Comparison of ENCODE assay signal across 23 mouse cellular contexts in the genomic region with DNA sequence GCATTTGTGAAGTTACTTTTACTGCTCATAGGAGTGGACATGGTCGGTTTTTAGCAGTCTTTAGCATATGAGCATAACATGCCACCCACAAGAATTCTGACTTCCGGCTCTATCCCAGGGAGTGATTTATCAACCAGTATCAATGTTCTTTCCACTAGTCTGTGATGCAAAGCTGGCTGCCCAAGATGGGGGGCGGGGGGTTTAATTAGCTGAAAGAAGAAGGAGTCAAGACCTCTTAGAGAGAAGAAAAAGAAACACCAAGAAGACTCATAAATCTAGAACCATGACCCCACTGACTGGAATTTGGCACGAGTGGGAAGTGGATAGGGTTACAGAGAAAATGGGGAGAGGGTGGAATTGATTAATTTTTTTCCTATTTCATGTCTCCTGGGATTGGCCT.
DNase-seq lines count a peak whose midpoint lies in the region; ATAC-seq and TF ChIP-seq lines count a peak whose summit lies in the region.
"Had no signal": no experiment of that assay in that cellular context is flagged by ENCODE, and none has a peak within 500 bp of the region (broad histone marks: within the 10 kb centered on the region; RNA-seq: fewer than 3 reads in every experiment).

No protein-coding gene starts in this region.

- no peak for ATAC-seq in kidney, postnatal 0 days (replicated peaks; ENCODE audit: low FRiP score, low read depth)
- ATAC-seq in lung, embryonic 16.5 days (ENCODE audit: low read depth), result peak; percentile 57; the same call in 1 of the 2 replicates
- ATAC-seq: forebrain, embryonic 14.5 days had no signal

- H3K9ac ChIP-seq in kidney, postnatal 0 days (ENCODE audit: low read depth, low read length), result no peak overlapping the region
- no peak overlapping the region for H3K9ac ChIP-seq in lung, embryonic 16.5 days (ENCODE audit: low read length)
- H3K9ac ChIP-seq: embryonic facial prominence, embryonic 13.5 days; embryonic facial prominence, embryonic 15.5 days; forebrain, embryonic 12.5 days had no signal

- H3K4me2 ChIP-seq in kidney, postnatal 0 days (ENCODE audit: low read length), result no peak overlapping the region
- no peak overlapping the region for H3K4me2 ChIP-seq in lung, embryonic 16.5 days (ENCODE audit: low read depth, low read length)
- H3K4me2 ChIP-seq: embryonic facial prominence, embryonic 13.5 days; embryonic facial prominence, embryonic 15.5 days; forebrain, embryonic 12.5 days had no signal

- no peaks in the 10 kb centered on the region for H3K4me1 ChIP-seq in kidney, postnatal 0 days (replicated peaks; ENCODE audit: insufficient read depth, low read length)
- H3K4me1 ChIP-seq in kidney, adult 2 months (ENCODE audit: control insufficient read depth, insufficient read depth, low read length), result no peaks in the 10 kb centered on the region
- no peaks in the 10 kb centered on the region for H3K4me1 ChIP-seq in lung, embryonic 16.5 days (replicated peaks; ENCODE audit: control insufficient read depth, insufficient read depth, low read length)
- H3K4me1 ChIP-seq in lung, adult 2 months (ENCODE audit: control insufficient read depth, insufficient read depth, low read length), result no peaks in the 10 kb centered on the region

- no peak for TF ChIP-seq CTCF in kidney, postnatal 0 days (IDR thresholded peaks at IDR 0.05; ENCODE audit: low read depth)
- no peak for TF ChIP-seq CTCF in kidney, adult 2 months (conservative IDR thresholded peaks at IDR 0.05; ENCODE audit: insufficient read depth, insufficient read length, low read depth, low read length)
- no peak for TF ChIP-seq CTCF in lung, adult 2 months (IDR thresholded peaks at IDR 0.05; ENCODE audit: insufficient read depth, low read length)

- no peak for TF ChIP-seq POLR2A in kidney, adult 2 months (IDR thresholded peaks at IDR 0.05; ENCODE audit: low read depth, low read length)
- TF ChIP-seq POLR2A in lung, adult 2 months (IDR thresholded peaks at IDR 0.05; ENCODE audit: borderline replicate concordance, extremely low read depth, low read depth, low read length), result no peak

- no peaks in the 10 kb centered on the region for H3K9me3 ChIP-seq in kidney, postnatal 0 days (replicated peaks; ENCODE audit: low read length)
- H3K9me3 ChIP-seq in lung, embryonic 16.5 days (ENCODE audit: control insufficient read depth, low read length), result no peaks in the 10 kb centered on the region
- H3K9me3 ChIP-seq: embryonic facial prominence, embryonic 13.5 days; embryonic facial prominence, embryonic 15.5 days; forebrain, embryonic 10.5 days; forebrain, embryonic 12.5 days had no signal

- 20% methylated on average over 4 of the region's 4 CpGs for WGBS in kidney, postnatal 0 days
- 22% methylated on average over 4 of the region's 4 CpGs for WGBS in kidney, adult 2 months
- 41% methylated on average over 4 of the region's 4 CpGs for WGBS in lung, embryonic 16.5 days
- WGBS in lung, adult 2 months, result 55% methylated on average over 4 of the region's 4 CpGs

- H3K4me3 ChIP-seq in kidney, postnatal 0 days (replicated peaks; ENCODE audit: low read depth, low read length), result no peak overlapping the region
- H3K4me3 ChIP-seq in kidney, adult 2 months (ENCODE audit: insufficient read depth, low read depth, low read length), result no peak overlapping the region
- no peak overlapping the region for H3K4me3 ChIP-seq in lung, embryonic 16.5 days (ENCODE audit: low read length)
- H3K4me3 ChIP-seq in lung, adult 2 months (replicated peaks; ENCODE audit: extremely low read depth, low read depth, low read length), result no peak overlapping the region
- H3K4me3 ChIP-seq: embryonic facial prominence, embryonic 13.5 days; embryonic facial prominence, embryonic 15.5 days; erythroblast, embryonic 14.5 days; forebrain, embryonic 10.5 days; forebrain, embryonic 12.5 days had no signal

- H3K36me3 ChIP-seq in kidney, postnatal 0 days (ENCODE audit: insufficient read depth, low read length), result no peaks in the 10 kb centered on the region
- H3K36me3 ChIP-seq in kidney, adult 2 months (ENCODE audit: control insufficient read depth, insufficient read depth, low read length), result no peaks in the 10 kb centered on the region
- no peaks in the 10 kb centered on the region for H3K36me3 ChIP-seq in lung, embryonic 16.5 days (ENCODE audit: control insufficient read depth, insufficient read depth, low read length)
- H3K36me3 ChIP-seq: embryonic facial prominence, embryonic 13.5 days; embryonic facial prominence, embryonic 15.5 days; forebrain, embryonic 10.5 days; forebrain, embryonic 12.5 days had no signal

- peak; percentile 8 for DNase-seq in kidney, postnatal 0 days (ENCODE audit: low spot score)
- no peak for DNase-seq in kidney, adult 2 months
- no peak for DNase-seq in lung, postnatal 25 days (ENCODE audit: low spot score)
- peak; percentile 17 for DNase-seq in lung, postnatal 10 days
- no peak for DNase-seq in lung, adult 2 months
- no peak for DNase-seq in thymus, postnatal 10 days (ENCODE audit: low spot score in 2 of 2)
- DNase-seq: adrenal gland, adult 2 months; adrenal gland, postnatal 10 days; adrenal gland, postnatal 25 days; cerebellum, adult 11 months; cerebellum, adult 18-20 months; cerebellum, adult 8-10 months; cerebellum, adult 9-11 months; cerebellum, postnatal 14 days; cerebellum, postnatal 36 days; embryo, embryonic 11 days had no signal

- H3K27me3 ChIP-seq in kidney, postnatal 0 days (ENCODE audit: insufficient read depth, low read length), result no peaks in the 10 kb centered on the region
- H3K27me3 ChIP-seq in kidney, adult 2 months (replicated peaks; ENCODE audit: control insufficient read depth, insufficient read depth, low read length), result no peaks in the 10 kb centered on the region
- no peaks in the 10 kb centered on the region for H3K27me3 ChIP-seq in lung, embryonic 16.5 days (ENCODE audit: control insufficient read depth, insufficient read depth, low read depth, low read length)
- H3K27me3 ChIP-seq: embryonic facial prominence, embryonic 13.5 days; embryonic facial prominence, embryonic 15.5 days had no signal

- no peak overlapping the region for H3K27ac ChIP-seq in kidney, postnatal 0 days
- no peak overlapping the region for H3K27ac ChIP-seq in kidney, adult 2 months (ENCODE audit: insufficient read depth, low read depth, low read length)
- no peak overlapping the region for H3K27ac ChIP-seq in lung, embryonic 16.5 days (ENCODE audit: low read length)
- H3K27ac ChIP-seq: embryonic facial prominence, embryonic 13.5 days; embryonic facial prominence, embryonic 15.5 days; forebrain, embryonic 10.5 days; forebrain, embryonic 12.5 days had no signal

Comparison
In these comparisons a context has a peak if more than half of its experiments do, and no peak if none do; other contexts are left out.
1. DNase-seq: peak in kidney, postnatal 0 days (single experiment) and lung, postnatal 10 days (single experiment); none in kidney, adult 2 months (single experiment), lung, postnatal 25 days (single experiment), lung, adult 2 months (single experiment) and thymus, postnatal 10 days (0 of 2).